Mouse (Mus musculus) embryo, embryonic 10.5 days (tissue): ENCODE measurements at regions not wholly inside any gene's neighbourhood (a gene's known extent, or its start where the extent isn't known, plus 50 kb on each side); places are given as distances from the start of the nearest gene placed in this dataset.

Experiments used
- DNase-seq: peaks from one replicate; pipeline ENCODE4 v3.0.0-alpha.2; 2015; ENCODE audit warnings: low spot score

- DNase-seq: peak; percentile 42
Measured at GRCm38 (mm10) chr9:14175041-14175881, 99.6 kb upstream of the Sesn3 start.

- no peak for DNase-seq
Measured at GRCm38 (mm10) chr9:14179777-14180176, 95.1 kb upstream of the Sesn3 start.

- no peak for DNase-seq
Measured at GRCm38 (mm10) chr9:14184261-14184660, 90.6 kb upstream of the Sesn3 start.

- no peak for DNase-seq
Measured at GRCm38 (mm10) chr9:14185681-14186080, 89.2 kb upstream of the Sesn3 start.

- DNase-seq: no peak
Measured at GRCm38 (mm10) chr9:14187753-14188152, 87.1 kb upstream of the Sesn3 start.

GRCm38 (mm10) chr9:14188504-14188903 is 86.4 kb upstream of the Sesn3 start:
- DNase-seq: no peak

GRCm38 (mm10) chr9:14190660-14191059 is 84.2 kb upstream of the Sesn3 start:
- no peak for DNase-seq

GRCm38 (mm10) chr9:14194748-14195147 is 80.1 kb upstream of the Sesn3 start:
- no peak for DNase-seq

- no peak for DNase-seq
Measured at GRCm38 (mm10) chr9:14199116-14199515, 75.8 kb upstream of the Sesn3 start.

- DNase-seq: no peak
Measured at GRCm38 (mm10) chr9:14199983-14200700, 74.7 kb upstream of the Sesn3 start.

- DNase-seq: no peak
Measured at GRCm38 (mm10) chr9:14200852-14201251, 74.0 kb upstream of the Sesn3 start.

- DNase-seq: no peak
Measured at GRCm38 (mm10) chr9:14202551-14203306, 72.1 kb upstream of the Sesn3 start.

GRCm38 (mm10) chr9:14203307-14203695 is 71.6 kb upstream of the Sesn3 start:
- DNase-seq: no peak

GRCm38 (mm10) chr9:14203768-14204416 is 71.0 kb upstream of the Sesn3 start:
- no peak for DNase-seq

- DNase-seq: no peak
Measured at GRCm38 (mm10) chr9:14204817-14205216, 70.0 kb upstream of the Sesn3 start.

GRCm38 (mm10) chr9:14206838-14207560 is 67.9 kb upstream of the Sesn3 start:
- DNase-seq: no peak

GRCm38 (mm10) chr9:14207561-14207936 is 67.3 kb upstream of the Sesn3 start:
- no peak for DNase-seq

- no peak for DNase-seq
Measured at GRCm38 (mm10) chr9:14213283-14213682, 61.6 kb upstream of the Sesn3 start.

- no peak for DNase-seq
Measured at GRCm38 (mm10) chr9:14215171-14215782, 59.6 kb upstream of the Sesn3 start.

- no peak for DNase-seq
Measured at GRCm38 (mm10) chr9:14215961-14216360, 58.9 kb upstream of the Sesn3 start.

GRCm38 (mm10) chr9:14222936-14223335 is 51.9 kb upstream of the Sesn3 start:
- no peak for DNase-seq
